Mouse (Mus musculus): Measurements from ENCODE around the gene L3mbtl3.

Gene L3mbtl3

GRCm38 (mm10) chr10:26239090-26239489 is 136.7 kb downstream of the L3mbtl3 start:
- 62% methylated on average over 1 of the region's 1 CpGs for WGBS

- WGBS, result 60% methylated on average over 4 of the region's 4 CpGs
Measured at GRCm38 (mm10) chr10:26238559-26238958, 137.2 kb downstream of the L3mbtl3 start.

- 77% methylated on average over 3 of the region's 3 CpGs for WGBS
Measured at GRCm38 (mm10) chr10:26232071-26232653, 143.6 kb downstream of the L3mbtl3 start.

GRCm38 (mm10) chr10:26229488-26229887 is 146.3 kb downstream of the L3mbtl3 start, which contains the start of gene Samd3:
TSS of gene Samd3 (plus strand) at chr10:26229707.
- 82% methylated on average over 4 of the region's 4 CpGs for whole genome bisulfite sequencing

- 83% methylated on average over 2 of the region's 2 CpGs for WGBS
Measured at GRCm38 (mm10) chr10:26226734-26227133, 149.0 kb downstream of the L3mbtl3 start.

- WGBS, result 85% methylated on average over 5 of the region's 5 CpGs
Measured at GRCm38 (mm10) chr10:26226241-26226640, 149.5 kb downstream of the L3mbtl3 start.
